Mouse (Mus musculus) stomach, embryonic 15.5 days (tissue): ENCODE measurements at regions not wholly inside any gene's neighbourhood (a gene's known extent, or its start where the extent isn't known, plus 50 kb on each side); places are given as distances from the start of the nearest gene placed in this dataset.

Experiments
- ATAC-seq: fragments of 200-750 bp; cut with Nextera tagmentation; 2 replicates; pipeline ENCODE4 v1.8.0; 2017; ENCODE audit warnings: low read depth, moderate number of reproducible peaks, moderate TSS enrichment; ENCODE audit not compliant: insufficient read depth, low FRiP score
- H3K27ac ChIP-seq: fragments of 300-500 bp; sonication (generic); 2 replicates; pipeline ENCODE4 v1.5.1; 2015; ENCODE audit warnings: mild to moderate bottlenecking, inconsistent platforms
- H3K27me3 ChIP-seq: fragments of 300-500 bp; sonication (generic); replicated peaks from 2 replicates; pipeline ENCODE4 v1.6.1; 2015; ENCODE audit warnings: inconsistent platforms
- H3K36me3 ChIP-seq: fragments of 300-500 bp; sonication (generic); 2 replicates; pipeline ENCODE4 v1.6.1; 2015; ENCODE audit warnings: inconsistent platforms
- H3K4me1 ChIP-seq: fragments of 300-500 bp; sonication (generic); 2 replicates; pipeline ENCODE4 v1.6.1; 2015; ENCODE audit warnings: inconsistent platforms
- H3K4me2 ChIP-seq: fragments of 300-500 bp; sonication (generic); 2 replicates; pipeline ENCODE4 v1.6.1; 2015; ENCODE audit warnings: mild to moderate bottlenecking, inconsistent platforms
- H3K4me3 ChIP-seq: fragments of 300-500 bp; sonication (generic); replicated peaks from 2 replicates; pipeline ENCODE4 v1.5.1; 2015; ENCODE audit warnings: inconsistent platforms
- H3K9ac ChIP-seq: fragments of 300-500 bp; sonication (generic); 2 replicates; pipeline ENCODE4 v1.6.1; 2015; ENCODE audit warnings: inconsistent platforms
- H3K9me3 ChIP-seq: fragments of 300-500 bp; sonication (generic); 2 replicates; pipeline ENCODE4 v1.6.1; 2016; ENCODE audit warnings: inconsistent platforms
- WGBS: fragments of 180-500 bp; shearing (Covaris S2); methylation state at CpG from one replicate; pipeline ENCODE4 v1.1.7; 2015; 5-methylcytosine and 5-hydroxymethylcytosine counted together

GRCm38 (mm10) chr16:93533205-93533604 is 70.7 kb downstream of the Setd4 start:
- Histone ChIP-seq H3K4me1 (no peaks in the 10 kb centered on the region), H3K27me3 (no peaks in the 10 kb centered on the region), H3K4me2 (no peak overlapping the region), H3K9ac (no peak overlapping the region), H3K9me3 (no peaks in the 10 kb centered on the region), H3K4me3 (no peak overlapping the region), H3K36me3 (no peaks in the 10 kb centered on the region), H3K27ac (peak overlapping the region; percentile 17; the same call in 1 of the 2 replicates)
- ATAC-seq: peak; percentile 68
- WGBS: 3% methylated on average over 4 of the region's 4 CpGs

GRCm38 (mm10) chr16:93531937-93532336 is 71.9 kb downstream of the Setd4 start:
- H3K4me1 ChIP-seq: no peaks in the 10 kb centered on the region
- H3K9ac ChIP-seq: no peak overlapping the region
- H3K4me2 ChIP-seq: no peak overlapping the region
- H3K36me3 ChIP-seq: no peaks in the 10 kb centered on the region
- no peaks in the 10 kb centered on the region for H3K9me3 ChIP-seq
- WGBS: 80% methylated on average over 8 of the region's 8 CpGs
- no peak overlapping the region for H3K4me3 ChIP-seq
- no peaks in the 10 kb centered on the region for H3K27me3 ChIP-seq
- no peak for ATAC-seq
- H3K27ac ChIP-seq: no peak overlapping the region

- H3K27ac ChIP-seq: no peak overlapping the region
- no peaks in the 10 kb centered on the region for H3K4me1 ChIP-seq
- no peak overlapping the region for H3K4me3 ChIP-seq
- no peaks in the 10 kb centered on the region for H3K9me3 ChIP-seq
- WGBS: 71% methylated on average over 2 of the region's 2 CpGs
- H3K36me3 ChIP-seq: no peaks in the 10 kb centered on the region
- H3K4me2 ChIP-seq: no peak overlapping the region
- no peaks in the 10 kb centered on the region for H3K27me3 ChIP-seq
- H3K9ac ChIP-seq: no peak overlapping the region
- no peak for ATAC-seq
Observed at GRCm38 (mm10) chr16:93522485-93522884, 81.4 kb downstream of the Setd4 start.

GRCm38 (mm10) chr16:93520481-93520880 is 83.4 kb downstream of the Setd4 start:
- no peaks in the 10 kb centered on the region for H3K9me3 ChIP-seq
- no peaks in the 10 kb centered on the region for H3K36me3 ChIP-seq
- no peak overlapping the region for H3K9ac ChIP-seq
- no peaks in the 10 kb centered on the region for H3K4me1 ChIP-seq
- H3K4me2 ChIP-seq: no peak overlapping the region
- 62% methylated on average over 3 of the region's 3 CpGs for WGBS
- no peak overlapping the region for H3K27ac ChIP-seq
- no peak overlapping the region for H3K4me3 ChIP-seq
- H3K27me3 ChIP-seq: no peaks in the 10 kb centered on the region
- ATAC-seq: no peak

- Histone ChIP-seq H3K4me2 (no peak overlapping the region), H3K9ac (no peak overlapping the region), H3K36me3 (no peaks in the 10 kb centered on the region), H3K9me3 (no peaks in the 10 kb centered on the region), H3K27ac (no peak overlapping the region), H3K4me3 (no peak overlapping the region), H3K27me3 (no peaks in the 10 kb centered on the region), H3K4me1 (no peaks in the 10 kb centered on the region)
- no peak for ATAC-seq
- 76% methylated on average over 1 of the region's 1 CpGs for WGBS
Observed at GRCm38 (mm10) chr16:93518620-93519019, 85.2 kb downstream of the Setd4 start.

GRCm38 (mm10) chr16:93516793-93517192 is 87.1 kb downstream of the Setd4 start:
- Histone ChIP-seq H3K4me3 (no peak overlapping the region), H3K27ac (no peak overlapping the region), H3K27me3 (no peaks in the 10 kb centered on the region), H3K9me3 (no peaks in the 10 kb centered on the region), H3K4me1 (no peaks in the 10 kb centered on the region), H3K9ac (no peak overlapping the region), H3K36me3 (no peaks in the 10 kb centered on the region), H3K4me2 (no peak overlapping the region)
- no peak for ATAC-seq
- 43% methylated on average over 5 of the region's 5 CpGs for WGBS

GRCm38 (mm10) chr16:93515456-93515941 is 88.4 kb downstream of the Setd4 start:
- Histone ChIP-seq H3K4me1 (no peaks in the 10 kb centered on the region), H3K4me2 (no peak overlapping the region), H3K36me3 (no peaks in the 10 kb centered on the region), H3K9ac (no peak overlapping the region), H3K4me3 (no peak overlapping the region), H3K27me3 (no peaks in the 10 kb centered on the region), H3K9me3 (no peaks in the 10 kb centered on the region), H3K27ac (no peak overlapping the region)
- 76% methylated on average over 5 of the region's 5 CpGs for WGBS
- ATAC-seq: no peak

- Histone ChIP-seq H3K36me3 (no peaks in the 10 kb centered on the region), H3K27ac (no peak overlapping the region), H3K9me3 (no peaks in the 10 kb centered on the region), H3K27me3 (no peaks in the 10 kb centered on the region), H3K4me3 (no peak overlapping the region), H3K4me2 (no peak overlapping the region), H3K9ac (no peak overlapping the region), H3K4me1 (no peaks in the 10 kb centered on the region)
- ATAC-seq: no peak
- WGBS: 71% methylated on average over 5 of the region's 5 CpGs
Observed at GRCm38 (mm10) chr16:93513616-93514041, 90.2 kb downstream of the Setd4 start.

GRCm38 (mm10) chr16:93511988-93512387 is 91.9 kb downstream of the Setd4 start:
- Histone ChIP-seq H3K4me3 (no peak overlapping the region), H3K27ac (no peak overlapping the region), H3K27me3 (no peaks in the 10 kb centered on the region), H3K4me2 (no peak overlapping the region), H3K36me3 (no peaks in the 10 kb centered on the region), H3K9me3 (no peaks in the 10 kb centered on the region), H3K9ac (no peak overlapping the region), H3K4me1 (no peaks in the 10 kb centered on the region)
- ATAC-seq: no peak
- WGBS: 81% methylated on average over 4 of the region's 4 CpGs

GRCm38 (mm10) chr16:93511517-93511916 is 92.3 kb downstream of the Setd4 start:
- no peak overlapping the region for H3K27ac ChIP-seq
- no peaks in the 10 kb centered on the region for H3K4me1 ChIP-seq
- WGBS: 7% methylated on average over 2 of the region's 2 CpGs
- no peaks in the 10 kb centered on the region for H3K27me3 ChIP-seq
- H3K4me2 ChIP-seq: no peak overlapping the region
- no peak for ATAC-seq
- H3K9ac ChIP-seq: no peak overlapping the region
- H3K9me3 ChIP-seq: no peaks in the 10 kb centered on the region
- no peaks in the 10 kb centered on the region for H3K36me3 ChIP-seq
- H3K4me3 ChIP-seq: no peak overlapping the region

GRCm38 (mm10) chr16:93498800-93499199 is 105.1 kb downstream of the Setd4 start:
- H3K4me1 ChIP-seq: no peaks in the 10 kb centered on the region
- no peaks in the 10 kb centered on the region for H3K9me3 ChIP-seq
- H3K27ac ChIP-seq: no peak overlapping the region
- H3K36me3 ChIP-seq: no peaks in the 10 kb centered on the region
- H3K4me3 ChIP-seq: no peak overlapping the region
- no peak overlapping the region for H3K4me2 ChIP-seq
- WGBS: 85% methylated on average over 2 of the region's 2 CpGs
- H3K9ac ChIP-seq: no peak overlapping the region
- ATAC-seq: no peak
- H3K27me3 ChIP-seq: no peaks in the 10 kb centered on the region

GRCm38 (mm10) chr16:93493337-93494002 is 110.4 kb downstream of the Setd4 start:
- Histone ChIP-seq H3K36me3 (no peaks in the 10 kb centered on the region), H3K4me1 (no peaks in the 10 kb centered on the region), H3K27me3 (no peaks in the 10 kb centered on the region), H3K9ac (no peak overlapping the region), H3K4me2 (no peak overlapping the region), H3K4me3 (no peak overlapping the region), H3K27ac (no peak overlapping the region), H3K9me3 (no peaks in the 10 kb centered on the region)
- ATAC-seq: no peak
- WGBS: 73% methylated on average over 6 of the region's 6 CpGs
